ENCODE assay signal across 21 mouse cellular contexts in genomic region chr6:96252001-96252400, GRCm38 (mm10).
"Had no signal": no experiment of that assay in that cellular context is flagged by ENCODE, and none has a peak within 500 bp of the region (broad histone marks: within the 10 kb centered on the region; RNA-seq: fewer than 3 reads in every experiment).

No protein-coding gene starts in this region.

- H3K36me3 ChIP-seq: limb, embryonic 12.5 days; limb, embryonic 15.5 days; midbrain, embryonic 10.5 days; stomach, embryonic 15.5 days had no signal

- DNase-seq: kidney, adult 11 months; kidney, adult 8-10 months; kidney, postnatal 14 days; kidney, postnatal 4 days; layer of hippocampus, adult 9-11 months; liver, postnatal 0 days; lung, embryonic 14.5 days; midbrain, embryonic 14.5 days; right cerebral cortex, postnatal 25 days; spleen, adult 18-20 months; thymus, adult 18-20 months; thymus, postnatal 36 days had no signal

- H3K9me3 ChIP-seq: limb, embryonic 12.5 days; limb, embryonic 15.5 days; midbrain, embryonic 10.5 days; stomach, embryonic 15.5 days had no signal

- H3K4me2 ChIP-seq: limb, embryonic 12.5 days; limb, embryonic 15.5 days; liver, embryonic 11.5 days; lung, embryonic 14.5 days; stomach, embryonic 15.5 days had no signal

- H3K4me1 ChIP-seq: limb, embryonic 12.5 days; limb, embryonic 15.5 days; midbrain, embryonic 10.5 days; stomach, embryonic 15.5 days had no signal

- H3K9ac ChIP-seq: limb, embryonic 12.5 days; limb, embryonic 15.5 days; liver, embryonic 14.5 days; liver, postnatal 0 days; lung, embryonic 14.5 days; stomach, embryonic 15.5 days had no signal

- H3K4me3 ChIP-seq: layer of hippocampus, adult 2 months; limb, embryonic 12.5 days; limb, embryonic 15.5 days; midbrain, embryonic 10.5 days; stomach, embryonic 15.5 days had no signal

- H3K27ac ChIP-seq: layer of hippocampus, adult 2 months; limb, embryonic 12.5 days; limb, embryonic 15.5 days; liver, embryonic 14.5 days; macrophage; midbrain, embryonic 10.5 days; stomach, embryonic 15.5 days had no signal

- H3K27me3 ChIP-seq: limb, embryonic 12.5 days; limb, embryonic 15.5 days; stomach, embryonic 15.5 days had no signal

- ATAC-seq: liver, postnatal 0 days; lung, postnatal 0 days had no signal
